Mouse (Mus musculus): ENCODE results near the gene Sapcd1. TPM values are rescaled to one million over a fixed set of nuclear protein-coding genes. Genes with fewer than 3 reads are reported as not detected.

Sapcd1 gene
- 1 to 10 TPM in 1 of 2 experiments, under 1 TPM in 1; 0.74 to 1.3 TPM for total RNA-seq (2021)

DNA sequence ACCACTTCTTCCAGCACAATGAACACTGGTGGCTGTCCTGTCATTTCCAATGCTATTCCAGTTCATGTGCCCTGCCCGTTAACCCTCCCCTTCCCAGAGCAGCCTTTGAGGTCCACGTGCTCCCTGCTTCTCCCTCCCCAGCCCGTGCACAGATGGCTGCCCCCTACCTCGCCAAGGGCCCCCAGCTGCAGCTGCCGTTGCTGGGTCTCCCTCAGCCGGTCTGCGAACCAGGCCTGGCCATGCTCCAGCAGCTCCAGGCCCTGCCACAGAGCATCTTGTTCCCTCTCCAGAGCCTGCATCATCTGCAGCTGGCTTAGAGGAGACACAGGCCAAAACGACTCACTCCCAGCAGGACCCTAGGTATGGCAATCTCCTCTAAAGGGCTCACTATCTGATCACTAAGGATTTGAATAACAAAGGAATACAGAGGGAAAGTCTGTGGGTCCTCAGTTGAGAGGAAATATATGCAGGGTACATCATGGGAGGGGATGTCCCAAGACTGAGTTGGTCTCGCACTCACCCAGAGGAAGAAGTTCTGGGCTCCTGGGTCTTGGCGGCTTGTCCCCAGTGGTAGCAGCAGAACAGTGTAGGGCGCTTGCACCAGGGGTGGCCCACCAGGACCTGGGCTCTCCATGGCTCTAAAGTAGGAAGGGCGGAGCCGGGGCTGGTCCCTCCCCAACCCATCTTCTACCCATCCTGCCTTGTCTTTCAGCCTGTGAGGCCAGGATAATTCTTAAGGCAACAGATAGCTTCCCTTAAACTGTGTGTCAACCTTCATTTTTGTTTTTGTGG is at the start of gene Sapcd1:
Gene Sapcd1 (minus strand): TSS at position 740 of the 792 bp plus-strand sequence.
- peak; percentile 59 for DNase-seq

DNA sequence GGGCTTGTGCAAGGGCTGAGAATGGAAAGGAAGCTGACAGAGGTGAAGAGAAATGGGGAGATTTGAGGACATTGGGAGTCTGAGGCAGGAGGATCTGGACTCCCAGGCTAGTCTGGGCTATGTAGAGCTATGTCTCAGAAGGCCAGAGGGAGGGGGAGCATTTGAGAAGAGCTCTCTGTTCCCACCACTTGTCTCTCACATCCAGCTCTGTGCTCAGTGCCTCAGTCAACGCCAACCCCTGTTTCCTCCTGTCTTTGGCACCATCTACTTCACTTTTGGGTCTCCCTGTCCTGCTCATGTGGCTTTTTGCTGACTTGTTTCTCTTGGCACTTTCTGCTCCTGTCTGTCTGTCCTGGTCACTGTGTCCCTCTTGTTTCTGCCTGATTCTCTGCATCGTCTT is 49.5 kb upstream of the Sapcd1 start:
- DNase-seq, result no peak

- no peak for DNase-seq
Observed at GRCm38 (mm10) chr17:35076507-35077176, 48.8 kb upstream of the Sapcd1 start, which contains the start of gene Ly6g6e. Gene Ly6g6e (plus strand): TSS chr17:35076902.

- DNase-seq, result no peak
Observed at GRCm38 (mm10) chr17:35074097-35074496, 46.3 kb upstream of the Sapcd1 start.

DNA sequence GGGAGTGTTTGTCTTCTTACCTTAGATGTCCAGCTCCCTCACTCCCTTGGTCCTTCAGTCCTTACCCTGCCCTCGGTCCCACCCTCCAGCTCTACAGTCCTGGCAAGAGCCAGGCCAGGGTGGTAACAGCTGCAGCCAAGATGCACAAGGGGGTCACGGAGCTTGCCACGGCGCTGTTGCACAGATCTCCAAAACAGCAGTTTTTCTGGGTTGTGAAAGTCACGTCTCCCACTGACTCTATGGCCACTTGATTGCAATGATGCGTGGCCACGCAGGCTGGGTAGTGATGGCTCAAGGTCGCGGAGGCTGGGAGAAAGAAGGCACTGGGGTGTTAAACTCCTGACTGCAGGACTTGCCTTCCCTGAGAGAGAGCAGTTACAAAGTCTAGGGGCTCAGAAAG is 43.6 kb upstream of the Sapcd1 start:
- no peak for DNase-seq

DNA sequence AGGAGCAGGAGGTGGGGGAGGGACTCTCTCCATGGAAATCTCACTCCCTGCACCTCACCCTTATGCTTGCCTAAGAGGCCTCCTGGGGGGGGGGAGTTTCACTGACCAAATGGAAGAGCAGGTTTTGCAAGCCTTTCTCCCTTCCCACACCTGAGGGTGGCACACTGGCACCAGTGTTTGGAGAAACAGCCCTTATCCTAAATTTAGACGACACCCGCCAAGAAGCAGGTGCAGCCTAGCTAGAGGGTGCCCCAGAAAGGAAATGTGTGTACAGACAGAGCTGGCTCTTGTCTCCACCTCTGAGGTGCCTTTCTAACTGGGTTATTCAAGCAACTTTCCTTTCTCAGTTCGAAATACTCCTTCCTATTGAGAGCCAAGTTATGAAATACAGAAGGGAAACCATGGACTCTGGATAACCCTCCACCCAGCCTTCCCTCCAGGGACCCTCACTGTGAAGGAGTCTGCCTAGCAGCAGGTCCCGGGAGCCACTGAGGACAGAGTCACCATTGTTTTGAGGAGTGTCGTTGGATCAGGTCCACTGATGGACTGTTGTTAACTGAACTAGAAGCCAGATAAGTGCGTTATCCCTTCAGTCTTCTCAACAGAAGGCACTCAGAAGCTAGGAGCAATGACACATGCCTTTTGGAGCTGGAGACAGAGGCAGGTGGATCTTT is 42.9 kb upstream of the Sapcd1 start:
- DNase-seq, result no peak

DNA sequence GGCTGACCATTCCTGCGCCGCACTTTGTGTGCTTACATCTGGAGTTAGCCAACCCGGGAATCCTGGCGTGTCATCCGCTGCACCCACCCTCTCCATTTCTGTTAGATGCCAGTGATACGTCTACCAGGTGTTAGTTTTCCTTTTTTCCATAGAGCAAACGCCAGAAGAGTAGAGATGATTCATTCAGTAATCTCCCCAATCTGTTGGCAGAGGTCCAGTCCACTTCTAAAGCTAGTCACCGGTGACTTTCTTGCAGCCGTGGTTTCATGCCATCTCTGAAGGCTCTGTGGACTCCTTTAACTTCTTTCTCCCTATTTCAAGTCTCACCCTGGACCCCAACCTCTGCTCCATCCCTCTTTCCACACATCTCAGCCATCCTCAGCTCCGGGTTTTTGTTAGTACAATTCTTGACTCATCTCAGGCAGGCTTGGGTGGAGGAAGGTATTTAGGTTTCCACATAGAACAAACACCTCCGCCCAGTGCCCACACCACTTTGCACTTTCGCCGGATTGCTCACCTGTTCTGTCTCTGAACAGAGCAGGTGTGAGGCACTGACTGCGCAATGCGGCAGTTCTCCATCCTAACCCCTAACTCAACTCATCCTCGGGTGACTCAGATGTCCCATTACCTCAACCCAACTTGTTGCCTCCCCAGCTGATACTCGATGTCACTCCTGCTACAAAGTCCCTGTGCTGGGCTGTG is 40.5 kb upstream of the Sapcd1 start:
- no peak for DNase-seq

GRCm38 (mm10) chr17:35066084-35066483 is 38.3 kb upstream of the Sapcd1 start, which contains the start of gene Mpig6b:
Gene Mpig6b (minus strand): TSS chr17:35066184.
- DNase-seq, result no peak

DNA sequence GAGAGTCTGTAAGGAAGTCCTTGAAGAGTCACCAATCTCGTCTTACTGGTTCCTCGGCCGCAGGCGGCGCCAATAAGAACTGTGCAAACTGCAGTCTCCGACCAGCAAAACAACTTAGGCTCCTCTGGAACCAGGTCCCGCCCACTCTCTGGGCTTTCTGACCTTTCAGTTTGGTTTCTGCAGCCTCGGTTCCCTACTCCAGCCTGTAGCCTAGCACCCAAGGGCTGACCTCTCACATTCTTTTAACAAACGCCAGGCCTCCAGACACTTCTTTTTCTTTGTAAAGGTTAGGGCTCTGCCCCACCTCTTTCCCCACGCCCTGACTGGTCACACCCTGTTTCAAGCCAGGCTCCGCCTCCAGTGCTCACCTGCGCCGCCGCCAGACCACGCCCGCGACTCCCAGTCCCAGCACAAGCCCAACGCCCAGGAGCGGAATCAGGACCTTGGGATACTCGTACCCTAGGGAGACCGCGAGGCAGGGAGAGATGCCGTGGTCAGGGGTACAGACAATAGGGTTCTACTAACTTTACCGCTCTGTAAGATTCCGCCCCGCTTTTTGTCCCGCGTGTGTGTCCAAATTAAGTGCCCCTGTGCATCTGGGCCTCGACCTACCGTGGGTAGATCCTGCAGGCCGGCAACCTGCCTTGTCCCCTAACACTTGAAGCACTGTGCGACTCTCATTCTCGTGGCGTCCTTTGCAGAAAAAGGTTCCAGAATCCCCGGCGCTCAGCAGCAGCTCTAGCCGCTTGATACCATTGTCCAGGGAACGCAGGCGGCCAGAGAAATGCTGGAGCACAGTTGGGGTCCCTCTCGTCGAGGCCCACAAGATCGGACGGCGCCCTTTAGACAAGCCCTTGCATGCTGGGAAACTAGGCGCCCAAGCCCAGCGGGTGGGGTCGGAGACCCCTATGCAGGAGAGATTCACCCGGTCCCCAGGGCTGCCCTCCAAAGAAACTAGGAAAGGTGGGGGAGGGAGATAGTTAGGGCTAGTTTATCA is 37.4 kb upstream of the Sapcd1 start, which contains the start of gene Ly6g6c:
Gene Ly6g6c (plus strand): TSS at position 438 of the 997 bp plus-strand sequence.
- peak; percentile 40 for DNase-seq

- DNase-seq, result no peak
Observed at GRCm38 (mm10) chr17:35064378-35064877, 36.6 kb upstream of the Sapcd1 start.

DNA sequence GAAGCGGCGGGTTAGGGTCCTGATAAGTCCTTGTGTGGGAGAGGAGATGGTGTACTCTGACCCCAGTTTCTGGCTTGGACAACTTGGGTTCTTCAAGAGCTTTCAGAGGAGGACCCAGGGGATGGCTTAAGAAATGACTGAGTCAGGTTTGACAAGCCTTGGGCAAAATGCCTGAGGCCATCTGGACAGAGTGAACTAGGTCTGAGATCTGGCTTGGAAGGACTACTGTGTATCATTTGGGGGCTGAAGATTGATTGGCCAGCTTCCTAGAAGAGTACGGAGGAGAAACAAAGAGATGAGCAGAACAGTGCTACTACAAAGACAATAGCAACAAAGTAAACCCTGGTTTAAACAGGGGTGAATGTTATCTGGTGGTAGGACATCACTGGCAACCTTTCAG is 35.6 kb upstream of the Sapcd1 start:
- peak; percentile 53 for DNase-seq

DNA sequence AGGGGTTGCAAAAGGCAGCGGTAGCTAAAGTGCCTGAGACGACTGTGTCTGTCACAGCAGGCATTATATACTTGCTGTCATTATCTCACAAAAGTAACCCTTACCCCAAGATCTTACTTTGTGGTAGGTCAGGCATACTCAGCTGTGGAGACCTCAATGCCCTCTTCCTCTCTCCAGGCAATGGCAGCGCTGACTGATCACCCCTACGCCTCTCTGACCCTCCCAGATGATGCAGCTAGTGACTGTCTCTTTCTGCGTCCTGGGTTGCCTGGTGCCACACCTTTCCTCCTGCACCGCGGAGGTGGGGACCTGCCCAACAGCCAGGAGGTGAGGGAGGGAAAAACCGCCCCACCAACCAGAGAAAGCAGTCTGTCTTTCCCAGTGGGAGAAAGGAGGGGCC is 33.5 kb upstream of the Sapcd1 start:
- no peak for DNase-seq

DNA sequence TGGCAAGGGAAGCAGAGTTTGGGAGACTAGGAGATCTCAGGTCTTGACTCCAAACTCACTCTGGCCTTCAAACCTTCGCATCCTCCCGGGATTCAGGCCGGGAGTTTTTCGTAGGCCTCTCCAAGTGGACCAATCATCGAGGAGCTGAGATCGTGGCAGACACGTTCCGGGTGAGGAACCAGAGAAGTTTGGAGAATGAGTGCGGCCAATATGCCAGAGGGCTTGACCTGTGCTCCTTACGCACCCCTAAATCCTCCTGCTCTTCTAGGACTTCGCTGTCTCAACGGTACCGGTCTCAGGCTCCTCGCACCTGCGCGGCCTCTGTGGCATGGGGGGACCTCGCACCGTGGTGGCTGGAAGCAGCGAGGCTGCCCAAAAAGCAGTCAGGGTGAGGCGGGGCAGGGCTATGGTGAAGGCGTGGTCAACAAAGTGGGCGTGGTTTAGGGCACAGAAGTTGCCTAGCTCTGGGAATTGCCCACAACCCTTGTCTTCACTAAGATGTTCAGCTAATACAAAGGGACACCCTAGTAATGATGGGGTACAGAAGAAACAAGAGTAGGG is 33.0 kb upstream of the Sapcd1 start:
- DNase-seq, result peak; percentile 50

- DNase-seq, result no peak
Observed at GRCm38 (mm10) chr17:35060071-35060470, 32.3 kb upstream of the Sapcd1 start.

DNA sequence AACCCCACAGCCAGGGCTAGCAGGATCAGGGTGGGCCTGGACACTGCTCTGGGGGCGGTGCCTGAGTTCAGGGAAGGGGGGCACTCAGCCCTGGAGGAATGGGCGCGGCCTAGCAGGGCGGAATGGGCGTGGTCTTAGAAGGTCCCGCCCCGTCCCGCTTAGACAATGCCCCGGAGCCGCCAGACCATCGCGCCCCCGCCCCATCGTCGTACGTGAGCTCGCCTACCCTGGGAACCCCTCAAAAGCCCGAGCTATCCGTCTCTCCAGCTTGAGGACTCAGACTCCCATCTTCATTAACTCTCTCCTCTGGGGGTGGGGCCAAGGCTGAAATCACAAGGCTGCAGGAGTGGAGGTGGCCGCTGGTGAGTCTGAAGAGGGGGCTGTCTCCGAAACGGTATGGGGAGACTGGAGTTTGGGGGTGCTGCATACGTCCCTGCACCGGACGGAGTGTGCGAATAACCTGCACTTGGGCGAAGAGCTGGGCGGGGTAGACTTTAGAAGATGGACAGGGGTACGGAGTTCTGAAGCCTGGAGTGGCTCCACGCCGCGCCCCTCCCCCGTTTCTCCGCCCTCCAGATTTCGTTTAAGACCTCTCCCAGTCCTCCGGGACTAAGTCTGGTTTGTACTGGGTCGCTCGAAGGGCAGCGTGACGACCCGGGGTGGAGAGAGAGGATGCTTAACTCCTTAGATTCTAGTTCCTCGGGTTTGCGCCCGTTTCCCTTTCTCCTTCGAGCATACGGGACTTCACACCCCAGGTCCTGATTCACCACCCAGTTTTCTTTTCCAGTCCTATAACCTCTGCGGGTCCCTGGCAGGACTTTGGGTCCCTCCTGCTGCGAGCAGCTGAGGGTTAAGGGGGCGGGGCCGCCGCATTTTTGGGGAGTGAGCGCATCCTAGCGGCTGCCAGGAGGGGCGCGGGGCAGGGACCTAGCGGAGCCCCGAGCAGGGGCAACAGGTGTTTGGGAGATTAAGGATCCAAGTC is 31.4 kb upstream of the Sapcd1 start, which contains the start of gene Ddah2:
Gene Ddah2 (plus strand): TSS at position 125 of the 982 bp plus-strand sequence.
- peak; percentile 97 for DNase-seq

GRCm38 (mm10) chr17:35058316-35058715 is 30.5 kb upstream of the Sapcd1 start:
- no peak for DNase-seq

DNA sequence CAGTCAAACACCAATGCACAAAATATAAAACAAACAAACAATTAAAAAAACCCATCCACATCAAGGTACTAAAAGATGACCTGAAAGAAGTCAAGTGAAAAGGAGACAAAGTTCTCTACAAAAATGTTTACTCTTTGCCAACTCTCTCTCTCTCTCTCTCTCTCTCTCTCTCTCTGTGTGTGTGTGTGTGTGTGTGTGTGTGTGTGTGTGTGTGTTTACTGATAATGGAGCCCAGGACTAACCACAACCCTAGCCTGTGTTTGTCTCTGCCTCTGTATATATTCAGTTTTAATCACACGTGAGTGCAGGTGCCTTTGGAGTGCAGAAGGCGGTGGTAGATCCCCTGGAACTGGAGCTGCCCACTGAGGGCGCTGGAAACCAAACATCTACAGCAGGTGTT is 29.3 kb upstream of the Sapcd1 start:
- DNase-seq, result no peak

- no peak for DNase-seq
Observed at GRCm38 (mm10) chr17:35055691-35056495, 28.1 kb upstream of the Sapcd1 start.
